Mouse (Mus musculus) embryonic facial prominence, embryonic 15.5 days (tissue): ENCODE results near the gene Fcgrt. TPM values are rescaled to one million over a fixed set of nuclear protein-coding genes. Genes with fewer than 3 reads are reported as not detected.
A peak's percentile ranks its signal among the peaks of the same experiment; 100 is the strongest.

Source experiments
- ATAC-seq: fragments of 200-750 bp; cut with Nextera tagmentation; 2 replicates; pipeline ENCODE4 v1.8.0; 2017; ENCODE audit warnings: low read depth, moderate TSS enrichment; ENCODE audit not compliant: insufficient number of reproducible peaks, low FRiP score, low TSS enrichment
- H3K27ac ChIP-seq: fragments of 300-500 bp; sonication (generic); replicated peaks from 2 replicates; pipeline ENCODE4 v1.5.1; 2015; ENCODE audit warnings: mild to moderate bottlenecking, inconsistent platforms
- H3K27me3 ChIP-seq: fragments of 300-500 bp; sonication (generic); 2 replicates; pipeline ENCODE4 v1.6.1; 2015; ENCODE audit warnings: inconsistent platforms
- H3K36me3 ChIP-seq: fragments of 300-500 bp; sonication (generic); 2 replicates; pipeline ENCODE4 v1.6.1; 2015; ENCODE audit warnings: mild to moderate bottlenecking, inconsistent platforms
- H3K4me1 ChIP-seq: fragments of 300-500 bp; sonication (generic); 2 replicates; pipeline ENCODE4 v1.6.1; 2015; ENCODE audit warnings: inconsistent platforms
- H3K4me2 ChIP-seq: fragments of 300-500 bp; sonication (generic); replicated peaks from 2 replicates; pipeline ENCODE4 v1.6.1; 2015; ENCODE audit warnings: mild to moderate bottlenecking, inconsistent platforms
- H3K4me3 ChIP-seq: fragments of 300-500 bp; sonication (generic); replicated peaks from 2 replicates; pipeline ENCODE4 v1.5.1; 2015; ENCODE audit warnings: mild to moderate bottlenecking, inconsistent platforms
- H3K9ac ChIP-seq: fragments of 300-500 bp; sonication (generic); 2 replicates; pipeline ENCODE4 v1.6.1; 2015; ENCODE audit warnings: inconsistent platforms
- H3K9me3 ChIP-seq: fragments of 300-500 bp; sonication (generic); replicated peaks from 2 replicates; pipeline ENCODE4 v1.6.1; 2016; ENCODE audit warnings: inconsistent platforms
- WGBS: fragments of 180-500 bp; shearing (Covaris S2); methylation state at CpG from one replicate; pipeline ENCODE4 v1.1.7; 2015; 5-methylcytosine and 5-hydroxymethylcytosine counted together
- polyA plus RNA-seq: library from polyadenylated mRNA; unstranded; fragments of >200 nt; fragmentation: Nextera tagmentation; extraction: Ambion mirVana; gene quantifications from 2 replicates; pipeline ENCODE4 v1.2.1, GENCODE M21; 2015

Gene Fcgrt
- polyA plus RNA-seq, 1 experiment from 2014 or later = 126 TPM

- peak within 1 kb of the TSS; percentile 100 for H3K27ac ChIP-seq
- H3K27me3 ChIP-seq = no peaks in the 10 kb centered on the region
- peak within 1 kb of the TSS; percentile 83 for H3K9ac ChIP-seq
- H3K4me1 ChIP-seq = peaks cover 26% of the 10 kb centered on the region
- peak; percentile 34 for ATAC-seq
- peaks cover 26% of the 10 kb centered on the region for H3K36me3 ChIP-seq
- peak within 1 kb of the TSS; percentile 94 for H3K4me2 ChIP-seq
- H3K4me3 ChIP-seq = peak within 1 kb of the TSS; percentile 79
- 0% methylated on average over 5 of the region's 18 CpGs for WGBS
- no peaks in the 10 kb centered on the region for H3K9me3 ChIP-seq
Measured at GRCm38 (mm10) chr7:45052862-45053116, 50.9 kb downstream of the Fcgrt start, which contains the start of gene Prr12. TSS of gene Prr12 (minus strand) at chr7:45052881.

GRCm38 (mm10) chr7:45052181-45052861, 51.3 kb downstream of the Fcgrt start:
- Histone ChIP-seq H3K27me3 (no peaks in the 10 kb centered on the region), H3K36me3 (peaks cover 30% of the 10 kb centered on the region), H3K9ac (peak overlapping the region; percentile 83), H3K27ac (peak overlapping the region; percentile 100), H3K9me3 (no peaks in the 10 kb centered on the region), H3K4me2 (peak overlapping the region; percentile 94), H3K4me1 (peaks cover 26% of the 10 kb centered on the region), H3K4me3 (peak overlapping the region; percentile 79)
- ATAC-seq = no peak
- WGBS = under 1% methylated on average over 38 of the region's 38 CpGs

DNA sequence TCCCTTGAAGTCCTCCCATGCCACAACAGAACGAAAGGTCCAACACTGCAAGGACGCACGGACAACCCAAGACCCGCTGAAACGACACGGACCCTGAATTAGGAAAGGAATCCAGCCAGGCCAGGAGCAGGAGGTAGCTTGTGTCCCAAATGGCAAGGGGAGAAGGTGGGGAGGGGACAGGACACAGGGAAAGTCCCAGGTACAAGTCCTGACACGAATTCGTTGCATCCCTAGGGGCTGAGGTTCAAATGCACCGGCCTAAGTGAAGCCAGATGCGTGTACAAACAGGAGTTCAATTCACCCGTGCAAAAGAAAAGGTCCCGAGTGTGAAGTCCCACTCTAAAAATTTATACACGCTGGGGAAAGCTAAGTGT, 52.1 kb downstream of the Fcgrt start:
- Histone ChIP-seq H3K36me3 (peaks cover 38% of the 10 kb centered on the region), H3K9ac (peak overlapping the region; percentile 83), H3K4me3 (peak overlapping the region; percentile 79), H3K27ac (peak overlapping the region; percentile 100), H3K4me2 (peak overlapping the region; percentile 94), H3K27me3 (no peaks in the 10 kb centered on the region), H3K4me1 (peaks cover 29% of the 10 kb centered on the region), H3K9me3 (no peaks in the 10 kb centered on the region)
- 1% methylated on average over 13 of the region's 13 CpGs for WGBS
- no peak for ATAC-seq

GRCm38 (mm10) chr7:45050945-45051600, 52.6 kb downstream of the Fcgrt start:
- peaks cover 43% of the 10 kb centered on the region for H3K36me3 ChIP-seq
- 4% methylated on average over 16 of the region's 16 CpGs for WGBS
- H3K27ac ChIP-seq = peak overlapping the region; percentile 100

DNA sequence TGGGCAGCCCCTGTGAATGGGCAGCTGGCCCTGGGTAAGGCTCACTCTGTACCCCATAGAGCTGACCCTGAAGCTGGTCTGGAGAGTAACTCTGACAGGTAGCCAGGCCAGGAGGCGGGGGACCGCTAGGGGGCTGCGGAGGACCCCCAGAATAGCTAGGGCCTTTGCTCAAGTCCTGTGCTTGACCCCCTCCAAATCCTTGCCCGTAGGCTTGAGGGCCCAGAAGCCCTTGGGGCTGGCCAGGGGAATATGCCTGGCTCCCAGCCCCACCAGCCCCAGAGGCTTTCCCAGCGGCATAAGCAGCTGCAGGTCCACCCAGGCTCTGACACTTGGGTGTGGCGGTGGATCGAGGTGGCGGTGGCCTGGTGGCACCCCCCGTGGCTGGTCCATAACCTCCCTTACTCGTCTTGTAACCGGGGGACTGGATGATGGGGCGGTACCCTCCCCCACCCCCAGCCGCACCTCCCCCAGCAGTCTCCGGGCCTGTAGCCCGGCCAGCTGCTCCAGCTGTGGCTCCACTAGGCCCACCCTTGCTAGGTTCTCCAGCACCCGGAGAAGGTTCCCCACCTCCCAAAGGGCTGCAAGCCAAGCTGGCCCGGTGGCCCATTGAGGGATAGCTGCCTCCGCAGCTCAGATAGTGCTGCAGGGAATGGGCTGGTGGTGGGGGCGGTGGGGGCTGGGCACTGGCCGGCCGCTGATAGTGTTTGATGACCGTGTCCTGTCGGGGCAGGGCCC, 54.6 kb downstream of the Fcgrt start:
- 92% methylated on average over 23 of the region's 23 CpGs for WGBS

More at GRCm38 (mm10) chr7:45050945-45051600, 52.6 kb downstream of the Fcgrt start:
- Histone ChIP-seq H3K4me1 (peaks cover 29% of the 10 kb centered on the region), H3K9ac (peak overlapping the region; percentile 83), H3K9me3 (no peaks in the 10 kb centered on the region), H3K4me2 (peak overlapping the region; percentile 94), H3K27me3 (no peaks in the 10 kb centered on the region), H3K4me3 (peak overlapping the region; percentile 79)
- ATAC-seq = 0 out of 2 replicates have a peak, but pooled peaks have one; percentile 9

GRCm38 (mm10) chr7:45048001-45048890, 55.4 kb downstream of the Fcgrt start:
- Histone ChIP-seq H3K4me1 (peaks cover 24% of the 10 kb centered on the region), H3K4me3 (no peak overlapping the region), H3K9ac (no peak overlapping the region), H3K27ac (no peak overlapping the region), H3K27me3 (no peaks in the 10 kb centered on the region), H3K9me3 (no peaks in the 10 kb centered on the region), H3K36me3 (peaks cover 71% of the 10 kb centered on the region), H3K4me2 (no peak overlapping the region)
- 91% methylated on average over 38 of the region's 38 CpGs for WGBS
- ATAC-seq = no peak

More for the DNA sequence above, 54.6 kb downstream of the Fcgrt start:
- H3K27me3 ChIP-seq = no peaks in the 10 kb centered on the region
- H3K27ac ChIP-seq = no peak overlapping the region
- no peak overlapping the region for H3K4me2 ChIP-seq
- H3K9ac ChIP-seq = no peak overlapping the region
- ATAC-seq = no peak
- H3K36me3 ChIP-seq = peaks cover 63% of the 10 kb centered on the region
- H3K4me3 ChIP-seq = no peak overlapping the region
- no peaks in the 10 kb centered on the region for H3K9me3 ChIP-seq
- H3K4me1 ChIP-seq = peaks cover 24% of the 10 kb centered on the region

DNA sequence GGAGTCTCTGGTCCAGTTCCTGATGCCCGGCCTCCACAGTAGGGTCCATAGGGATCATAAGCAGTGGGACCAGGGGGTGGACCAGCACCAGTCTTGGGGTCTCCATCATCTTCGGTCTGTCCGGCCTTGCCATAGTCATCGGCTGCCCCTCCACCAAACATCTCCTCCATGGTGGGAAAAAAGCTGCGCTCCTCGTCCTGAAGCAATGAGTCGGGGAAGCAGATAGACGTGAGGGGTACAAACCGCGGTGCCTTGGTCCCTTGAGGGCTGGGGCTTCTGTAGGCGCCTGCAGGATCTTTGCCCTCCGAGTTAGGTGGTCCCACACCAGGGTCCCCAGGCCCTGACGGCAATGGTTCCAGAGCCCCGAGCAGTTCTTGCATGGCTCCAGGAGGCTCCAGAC, 56.2 kb downstream of the Fcgrt start:
- no peak overlapping the region for H3K4me2 ChIP-seq
- H3K27me3 ChIP-seq = no peaks in the 10 kb centered on the region
- no peaks in the 10 kb centered on the region for H3K9me3 ChIP-seq
- no peak for ATAC-seq
- H3K4me3 ChIP-seq = no peak overlapping the region
- H3K4me1 ChIP-seq = peaks cover 24% of the 10 kb centered on the region
- no peak overlapping the region for H3K27ac ChIP-seq
- no peak overlapping the region for H3K9ac ChIP-seq
- 96% methylated on average over 14 of the region's 14 CpGs for WGBS
- peaks cover 79% of the 10 kb centered on the region for H3K36me3 ChIP-seq

DNA sequence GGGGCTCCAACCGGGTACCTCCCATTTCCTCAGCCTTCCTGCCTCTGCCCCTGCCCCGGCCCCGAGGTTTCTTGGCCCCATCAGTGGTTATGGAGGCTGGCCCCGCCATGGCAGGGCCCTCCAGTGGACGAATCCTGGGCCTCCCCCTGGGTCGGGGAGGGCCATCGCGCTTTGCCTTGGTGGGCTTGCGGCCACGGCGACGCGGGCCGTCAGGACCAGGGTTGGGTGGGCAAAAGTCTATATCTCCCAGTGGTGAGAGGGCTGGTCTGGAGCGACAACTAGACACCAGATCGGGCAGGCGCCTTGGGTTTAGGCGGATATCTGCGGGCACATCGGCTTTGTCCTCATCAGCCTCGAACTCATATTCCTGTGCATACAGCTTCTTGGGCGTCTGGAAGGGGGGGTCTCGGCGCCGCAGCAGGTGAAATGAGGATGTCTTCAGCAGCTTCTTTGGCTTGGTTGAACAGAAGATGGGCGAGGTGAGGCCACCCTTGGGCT, 56.7 kb downstream of the Fcgrt start:
- Histone ChIP-seq H3K4me2 (no peak overlapping the region), H3K9ac (no peak overlapping the region), H3K27ac (no peak overlapping the region), H3K4me1 (peaks cover 21% of the 10 kb centered on the region), H3K9me3 (no peaks in the 10 kb centered on the region), H3K4me3 (no peak overlapping the region), H3K36me3 (peaks cover 85% of the 10 kb centered on the region), H3K27me3 (no peaks in the 10 kb centered on the region)
- no peak for ATAC-seq
- WGBS = 95% methylated on average over 26 of the region's 26 CpGs

GRCm38 (mm10) chr7:45045741-45046140, 57.9 kb downstream of the Fcgrt start:
- Histone ChIP-seq H3K27ac (no peak overlapping the region), H3K4me1 (peaks cover 9% of the 10 kb centered on the region), H3K9me3 (no peaks in the 10 kb centered on the region), H3K36me3 (peaks cover 96% of the 10 kb centered on the region), H3K4me2 (no peak overlapping the region), H3K9ac (no peak overlapping the region), H3K4me3 (no peak overlapping the region), H3K27me3 (no peaks in the 10 kb centered on the region)
- no peak for ATAC-seq
- WGBS = 93% methylated on average over 22 of the region's 22 CpGs

GRCm38 (mm10) chr7:45043307-45043706, 60.3 kb downstream of the Fcgrt start:
- Histone ChIP-seq H3K27ac (no peak overlapping the region), H3K4me1 (0 out of 2 replicates have a peak, but pooled peaks cover 3% of the 10 kb centered on the region), H3K4me2 (no peak overlapping the region), H3K9ac (no peak overlapping the region), H3K36me3 (peaks cover 99% of the 10 kb centered on the region), H3K9me3 (no peaks in the 10 kb centered on the region), H3K27me3 (no peaks in the 10 kb centered on the region), H3K4me3 (no peak overlapping the region)
- ATAC-seq = no peak
- WGBS = 90% methylated on average over 14 of the region's 14 CpGs
